Mouse (Mus musculus) gastrocnemius, postnatal 10 days (tissue): ENCODE data around the gene Ldlrad2. TPM values are rescaled to one million over a fixed set of nuclear protein-coding genes. Genes with fewer than 3 reads are reported as not detected.

ENCODE experiments used
- DNase-seq: peaks from one replicate; pipeline ENCODE4 v3.0.0; 2021; ENCODE audit warnings: mixed read lengths
- microRNA-seq, 2 experiments: library from miRNA; unstranded; fragments of <30 nt; microRNA quantifications; one replicate each; pipeline ENCODE4 v1.2.0; 2021
- total RNA-seq, 2 experiments: library from RNA; stranded (reverse); gene quantifications; 2 replicates each; pipeline ENCODE4 v1.2.3; 2021

Gene Ldlrad2
- total RNA-seq, 2 experiments from 2014 or later, result not detected

- DNase-seq, result no peak
Measured at GRCm38 (mm10) chr4:137553466-137553865, 20.9 kb downstream of the Ldlrad2 start.

DNA sequence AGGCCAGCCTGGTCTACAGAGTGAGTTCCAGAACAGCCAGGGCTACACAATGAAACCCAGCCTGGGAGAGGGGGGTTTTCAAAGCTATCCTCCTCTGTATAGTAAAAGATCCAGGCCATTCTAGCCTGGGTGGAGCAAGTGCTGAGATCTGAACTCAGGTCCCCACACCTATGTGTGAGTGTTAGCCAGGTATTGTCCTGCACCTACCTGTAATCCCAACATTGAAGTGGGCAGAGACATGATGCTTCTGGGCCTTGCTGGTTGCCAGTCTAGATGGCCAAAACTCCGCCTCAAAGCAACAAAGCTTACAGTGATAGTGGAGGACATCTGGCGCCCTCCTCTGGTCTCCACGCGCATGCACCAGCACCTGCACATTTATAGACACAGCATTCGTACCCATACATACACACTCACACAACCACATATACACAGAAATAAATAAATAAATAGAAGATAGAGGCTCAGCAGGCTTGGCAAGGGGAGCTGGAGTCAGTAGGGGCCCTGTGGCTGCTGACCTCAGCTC lies 28.3 kb downstream of the Ldlrad2 start:
- no peak for DNase-seq

DNA sequence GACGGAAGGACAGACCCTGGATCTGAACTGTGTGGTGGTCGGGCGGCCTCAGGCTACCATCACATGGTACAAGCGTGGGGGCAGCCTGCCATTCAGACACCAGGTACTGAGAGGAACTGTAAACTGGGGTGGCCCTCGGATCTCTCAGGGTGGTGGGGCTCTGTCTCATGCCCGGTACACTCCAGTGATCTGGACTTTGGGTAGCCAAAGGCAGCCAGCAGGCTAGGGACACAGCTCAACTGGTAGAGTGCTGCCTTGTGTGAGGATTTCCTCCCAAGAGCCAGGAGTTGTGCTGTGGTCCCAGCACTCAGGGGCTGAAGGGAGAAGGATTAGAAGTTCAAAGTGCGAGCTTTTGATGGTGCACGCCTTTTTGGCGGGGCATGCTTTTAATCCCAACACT lies 28.8 kb downstream of the Ldlrad2 start:
- DNase-seq, result no peak

DNA sequence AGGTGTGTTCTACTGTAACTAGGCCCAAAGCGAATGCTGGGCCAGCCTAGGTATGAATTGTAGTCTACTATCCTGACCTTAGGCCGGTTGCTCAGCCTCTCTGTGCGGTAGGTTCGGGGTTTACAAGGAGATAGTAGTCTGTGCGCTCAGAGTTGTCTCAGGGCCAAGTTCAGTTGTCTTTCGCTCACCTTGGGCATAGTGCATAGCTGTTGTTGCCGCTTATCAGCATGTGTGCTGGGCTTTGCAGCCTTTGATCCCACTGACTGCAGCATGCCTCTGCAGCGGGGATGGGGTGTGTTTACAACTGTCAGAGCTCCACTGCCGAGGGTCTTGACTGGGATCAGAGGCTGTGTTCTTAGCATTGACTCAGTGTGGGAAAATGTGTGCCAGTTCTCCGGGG lies 31.4 kb downstream of the Ldlrad2 start:
- no peak for DNase-seq

DNA sequence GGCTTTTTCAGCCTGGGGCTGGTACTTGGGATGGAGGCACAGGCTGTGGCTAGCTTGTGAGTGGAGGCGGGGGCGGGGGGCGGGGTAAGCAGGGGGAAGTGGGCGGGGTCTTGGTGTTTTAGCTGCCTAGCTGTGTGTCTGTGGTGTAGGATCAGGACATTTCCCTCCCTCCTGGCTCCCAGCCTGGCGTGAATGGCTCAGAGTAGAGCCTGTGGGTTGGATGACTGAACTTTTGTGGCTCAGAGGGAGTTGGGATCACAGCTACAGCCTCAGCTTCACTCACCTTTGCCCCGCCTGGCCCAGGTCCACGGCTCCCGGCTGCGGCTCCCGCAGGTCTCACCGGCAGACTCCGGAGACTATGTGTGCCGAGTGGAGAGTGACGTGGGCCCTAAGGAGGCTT lies 34.0 kb downstream of the Ldlrad2 start:
- no peak for DNase-seq

DNA sequence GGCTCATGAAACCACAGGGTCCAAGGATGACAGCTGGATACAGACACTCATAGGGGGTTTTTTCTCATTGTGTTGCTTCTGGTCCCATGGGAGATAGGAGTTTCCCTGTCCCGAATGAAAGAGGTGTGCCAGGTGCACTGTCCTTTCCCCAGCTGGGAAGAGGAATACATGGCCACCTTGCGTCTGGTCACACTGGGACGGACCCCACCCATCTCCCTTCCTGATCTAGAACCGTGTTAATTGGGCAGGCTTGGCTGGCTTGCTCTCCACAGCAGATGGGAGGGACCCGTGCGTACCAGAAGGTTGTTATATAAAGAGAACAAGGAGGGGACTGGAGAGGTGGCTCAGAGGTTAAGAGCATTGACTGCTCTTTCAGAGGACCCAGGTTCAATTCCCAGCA lies 46.5 kb downstream of the Ldlrad2 start:
- no peak for DNase-seq

DNA sequence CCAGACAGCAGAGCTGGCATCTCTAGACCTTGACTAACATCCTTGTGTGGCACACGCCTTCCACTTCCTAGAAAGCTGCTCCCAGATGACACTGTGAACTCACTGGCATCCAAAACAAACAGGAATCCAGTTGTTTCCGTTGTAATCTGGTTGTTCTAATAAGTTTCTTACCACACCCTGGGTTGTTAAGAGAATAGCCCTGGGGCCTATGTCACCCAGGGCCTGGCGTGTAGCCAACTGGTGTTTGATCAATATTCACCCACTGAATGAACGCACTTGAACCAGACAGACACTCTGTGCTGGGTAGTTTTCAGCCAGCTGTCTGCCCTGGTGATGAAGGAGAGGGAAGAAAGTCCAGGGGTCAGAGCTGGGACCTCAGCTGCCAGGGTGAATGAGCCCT lies 47.0 kb downstream of the Ldlrad2 start:
- DNase-seq, result no peak

DNA sequence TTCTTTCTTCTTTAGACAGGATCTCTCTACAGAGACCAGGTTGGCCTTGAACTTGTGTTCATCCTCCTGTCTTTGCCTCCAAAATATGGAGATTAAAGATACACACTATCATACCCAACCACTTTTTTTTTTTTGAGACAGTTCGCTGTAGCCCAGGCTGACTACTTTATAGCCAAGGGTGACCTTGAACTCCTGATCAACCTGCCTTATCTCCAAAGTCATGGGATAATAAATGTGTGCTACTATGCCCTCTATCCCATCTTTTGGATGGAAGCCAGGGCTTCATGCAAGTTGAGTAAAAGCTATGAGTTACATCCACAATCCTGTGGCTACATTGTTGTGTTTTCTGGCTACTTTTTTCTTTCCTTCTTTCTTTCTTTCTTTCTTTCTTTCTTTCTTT lies 48.9 kb downstream of the Ldlrad2 start:
- no peak for DNase-seq

Small RNA genes within 50 kb of the gene (microRNA-seq; reads per million reads assigned to microRNA genes)
- 0.25 to 5.4 reads per million in 2 experiments for gene Mir7018

Other genes with a start within 250 kb of the Ldlrad2 start
- gene Cdc42, start 216.8 kb downstream of the Ldlrad2 start, total RNA-seq, result 100 to 1,000 TPM; 256 to 266 TPM
- gene Cela3a, start 164.8 kb downstream of the Ldlrad2 start, total RNA-seq, result not detected
- gene Cela3b, start 144.0 kb downstream of the Ldlrad2 start, total RNA-seq, result not detected
- gene 1700013G24Rik, start 121.3 kb downstream of the Ldlrad2 start, total RNA-seq, result not detected
- 100 to 1,000 TPM; 256 to 295 TPM for gene Hspg2, start 105.8 kb downstream of the Ldlrad2 start, total RNA-seq
- gene Usp48, start 19.2 kb upstream of the Ldlrad2 start, total RNA-seq, result 10 to 100 TPM; 26.4 to 44.1 TPM
- 1 to 10 TPM; 5.3 to 5.6 TPM for gene Rap1gap, start 90.2 kb upstream of the Ldlrad2 start, total RNA-seq
- gene Alpl, start 221.8 kb upstream of the Ldlrad2 start, total RNA-seq, result 10 to 100 TPM in 1 of 2 experiments, 1 to 10 TPM in 1; 2.7 to 20.8 TPM